Mouse (Mus musculus): ENCODE measurements around the gene Eif5a.

- TF ChIP-seq POLR2A (IDR thresholded peaks at IDR 0.05; ENCODE audit: low read depth, low read length) (no peak), CTCF (IDR thresholded peaks at IDR 0.05; ENCODE audit: borderline replicate concordance, insufficient read depth, low read length) (no peak)
Measured at GRCm38 (mm10) chr11:69935137-69935879, 13.6 kb upstream of the Eif5a start, which contains the start of gene Ybx2.
